Mouse (Mus musculus) cerebellum, adult 18-20 months (tissue): Measurements from ENCODE around the gene Borcs8.

Source experiments
- DNase-seq, 2 experiments: peaks; one replicate each; pipeline ENCODE4 v3.0.0; 2021

Borcs8 gene

GRCm38 (mm10) chr8:70181212-70181902 is 42.1 kb downstream of the Borcs8 start:
- DNase-seq = no peak

DNA sequence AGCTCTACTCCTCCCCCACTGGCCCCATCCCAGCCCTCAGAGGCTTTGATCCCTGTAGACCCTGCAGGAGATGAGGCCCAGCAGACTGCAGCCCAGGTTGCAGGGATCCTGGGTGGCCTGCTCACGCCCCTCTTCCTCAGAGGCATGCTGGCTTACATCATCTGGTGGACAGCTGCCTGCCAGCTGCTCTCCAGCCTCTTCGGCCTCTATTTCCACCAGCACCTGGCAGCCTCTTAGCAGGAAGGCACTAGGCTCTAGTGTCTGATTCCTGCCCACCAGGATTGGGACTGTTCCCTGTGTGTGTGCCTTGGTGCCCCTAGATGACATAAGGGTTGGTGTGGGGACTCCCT is 42.6 kb downstream of the Borcs8 start:
- DNase-seq = no peak

DNA sequence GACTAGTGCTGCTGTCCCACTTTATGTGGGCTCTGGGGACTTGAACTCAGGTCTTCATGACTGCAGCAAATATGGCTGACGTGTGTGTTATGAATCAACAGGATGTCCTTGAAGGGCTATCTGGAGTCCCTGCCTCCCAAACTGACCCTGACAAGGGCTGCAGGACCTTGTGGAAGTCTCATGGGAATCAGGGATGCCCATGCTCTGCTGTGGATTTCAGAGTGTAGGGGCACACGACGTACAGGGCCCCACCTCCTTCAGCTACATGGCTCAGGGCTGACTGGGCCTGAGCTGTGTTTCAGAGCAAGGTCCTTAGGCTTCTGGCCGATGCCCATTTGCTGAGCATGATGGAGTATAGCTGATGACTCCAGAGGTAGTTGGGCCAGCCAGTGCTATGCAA is 43.9 kb downstream of the Borcs8 start:
- no peak for DNase-seq

DNA sequence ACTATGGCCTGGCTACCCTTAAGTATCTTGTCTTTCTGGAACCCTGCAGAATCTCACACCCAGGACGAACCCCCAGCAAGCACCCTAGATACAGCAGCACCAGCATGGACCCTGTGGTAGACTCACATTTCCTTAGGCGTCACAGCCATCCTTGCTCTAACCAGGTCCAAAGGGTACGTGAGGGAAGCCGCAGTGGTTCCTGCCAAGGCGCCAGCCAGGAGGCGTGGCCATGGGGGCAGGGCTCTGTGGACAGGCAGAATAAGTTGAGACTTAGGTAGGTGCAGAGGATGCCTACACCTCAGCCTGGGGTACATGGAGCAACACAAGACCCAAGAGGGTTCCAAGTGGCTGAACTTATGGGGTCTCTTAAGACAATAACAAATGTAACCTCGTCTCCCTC is 49.4 kb downstream of the Borcs8 start:
- no peak for DNase-seq

GRCm38 (mm10) chr8:70193238-70193637 is 53.9 kb downstream of the Borcs8 start:
- no peak for DNase-seq

DNA sequence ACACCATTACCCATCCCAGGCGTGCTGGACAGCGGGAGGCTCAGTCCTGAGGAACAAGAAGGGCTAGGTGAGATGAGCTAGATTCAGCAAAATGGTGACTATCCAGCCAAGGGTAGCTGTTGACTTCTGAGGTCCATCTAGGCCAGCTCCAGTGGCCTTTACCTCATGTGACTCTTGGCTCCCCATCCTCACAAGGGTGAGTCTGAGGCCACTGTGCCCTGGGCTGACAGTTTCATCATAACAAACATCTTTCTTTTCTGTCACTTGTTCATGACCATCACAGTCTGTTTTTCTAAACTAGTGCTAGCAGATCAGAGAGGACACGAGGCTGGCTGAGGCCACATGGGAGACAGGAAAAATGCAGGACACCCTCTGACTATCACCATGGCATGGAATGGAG is 54.9 kb downstream of the Borcs8 start:
- no peak for DNase-seq

DNA sequence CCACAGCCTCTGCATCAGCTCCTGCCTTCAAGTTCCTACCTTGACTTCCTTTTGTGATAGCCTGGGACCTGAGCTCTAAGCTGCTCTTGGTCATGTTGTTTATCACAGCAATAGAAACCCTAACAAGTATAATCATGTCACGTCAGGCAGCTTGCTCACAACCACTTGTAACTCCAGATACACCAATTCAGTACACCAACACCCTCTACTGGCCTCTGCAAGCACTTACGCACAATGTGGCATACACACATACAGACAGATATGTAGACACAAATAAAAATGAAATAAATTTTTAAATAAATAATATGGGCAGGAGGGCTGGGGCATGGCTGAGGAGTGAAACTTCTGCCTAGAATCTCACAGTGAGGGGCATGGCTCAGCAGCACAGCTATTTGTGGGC is 56.5 kb downstream of the Borcs8 start:
- no peak for DNase-seq
